Mouse (Mus musculus) stomach, postnatal 0 days (tissue): ENCODE data around the gene Fam234a.

Experiments used
- CTCF ChIP-seq: IDR thresholded peaks from 2 replicates; pipeline ENCODE4 v1.5.1; 2016; ENCODE audit warnings: antibody characterized with exemption, low read depth, mild to moderate bottlenecking, moderate library complexity
- EP300 ChIP-seq: optimal IDR thresholded peaks from 2 replicates; pipeline ENCODE3; 2016; ENCODE audit warnings: antibody characterized with exemption

- TF ChIP-seq CTCF (no peak), EP300 (no peak)
These were observed 22.5 kb downstream of the Fam234a start for GRCm38 (mm10) chr17:26221508-26221907.
